Mouse (Mus musculus): ENCODE measurements around the gene Mfrp. TPM values are rescaled to one million over a fixed set of nuclear protein-coding genes. Genes with fewer than 3 reads are reported as not detected.

The Mfrp gene
- total and polyA plus RNA-seq, 3 experiments = 0.10 TPM; not detected in 2

- Histone ChIP-seq H3K4me1 (ENCODE audit: control insufficient read depth in 1 of 2, insufficient read depth in 2 of 2, low read length in 2 of 2) (peaks cover 0 to 4% of the 10 kb centered on the region in 2 experiments; a peak in 2 of 4 replicates), H3K9ac (ENCODE audit: control insufficient read depth, low read depth, low read length, poor library complexity, severe bottlenecking) (no peak overlapping the region), H3K79me2 (ENCODE audit: control insufficient read depth, insufficient read depth, low read length, poor library complexity) (no peaks in the 10 kb centered on the region), H3K4me3 (ENCODE audit: control insufficient read depth in 1 of 2, insufficient read depth in 1 of 2, low read depth in 2 of 2, low read length in 2 of 2) (no peak overlapping the region), H3K9me3 (replicated peaks; ENCODE audit: insufficient read depth, low read length) (no peaks in the 10 kb centered on the region), H3K27me3 (ENCODE audit: control insufficient read depth in 1 of 2, insufficient read depth in 2 of 2, low read length in 2 of 2) (no peaks in the 10 kb centered on the region), H3K27ac (ENCODE audit: control insufficient read depth, low read depth, low read length) (no peak overlapping the region), H3K36me3 (ENCODE audit: control insufficient read depth in 1 of 2, insufficient read depth in 2 of 2, low read length in 2 of 2) (peaks cover 0 to 3% of the 10 kb centered on the region in 2 experiments; a peak in 2 of 4 replicates)
- TF ChIP-seq E2F4 (IDR thresholded peaks at IDR 0.05; ENCODE audit: borderline replicate concordance, low read depth, low read length) (no peak), MAX (IDR thresholded peaks at IDR 0.05; ENCODE audit: low read length) (no peak), CHD1 (IDR thresholded peaks at IDR 0.05; ENCODE audit: low read depth, low read length) (no peak), HCFC1 (IDR thresholded peaks at IDR 0.05; ENCODE audit: low read depth, low read length) (no peak), ETS1 (IDR thresholded peaks at IDR 0.05; ENCODE audit: low read depth, low read length) (no peak), CTCF (IDR thresholded peaks at IDR 0.05 in 2 of 3, conservative IDR thresholded peaks at IDR 0.05 in 1 of 3; ENCODE audit: control insufficient read depth in 1 of 3, insufficient read depth in 1 of 3, low read depth in 2 of 3, low read length in 3 of 3, poor library complexity in 1 of 3, severe bottlenecking in 1 of 3) (peak; percentile 92 to 96 (median 94)), RCOR1 (IDR thresholded peaks at IDR 0.05; ENCODE audit: low read depth, low read length) (no peak), ZC3H11A (IDR thresholded peaks at IDR 0.05; ENCODE audit: low read depth, low read length) (peak; percentile 65), TCF12 (IDR thresholded peaks at IDR 0.05; ENCODE audit: low read depth, low read length) (no peak), NRF1 (IDR thresholded peaks at IDR 0.05; ENCODE audit: insufficient read depth, low read depth, low read length, poor library complexity, severe bottlenecking) (no peak), MAFK (IDR thresholded peaks at IDR 0.05; ENCODE audit: borderline replicate concordance, low read depth, low read length) (no peak), JUND (IDR thresholded peaks at IDR 0.05; ENCODE audit: low read depth, low read length) (no peak), MYB (IDR thresholded peaks at IDR 0.05; ENCODE audit: low read depth, low read length) (no peak), MAZ (IDR thresholded peaks at IDR 0.05; ENCODE audit: low read depth, low read length) (no peak), SMC3 (IDR thresholded peaks at IDR 0.05; ENCODE audit: low read depth, low read length) (peak; percentile 71), POLR2AphosphoS5 (IDR thresholded peaks at IDR 0.05; ENCODE audit: borderline replicate concordance, low read depth, low read length) (no peak), MYC (IDR thresholded peaks at IDR 0.05; ENCODE audit: low read depth, low read length) (no peak; the same call in 1 of the 2 replicates), MXI1 (IDR thresholded peaks at IDR 0.05; ENCODE audit: low read depth, low read length) (no peak), POLR2A (IDR thresholded peaks at IDR 0.05; ENCODE audit: control insufficient read depth in 1 of 2, insufficient read depth in 1 of 2, low read depth in 1 of 2, low read length in 2 of 2, poor library complexity in 1 of 2) (no peak), CHD2 (IDR thresholded peaks at IDR 0.05; ENCODE audit: low read length) (no peak), ZMIZ1 (IDR thresholded peaks at IDR 0.05; ENCODE audit: low read depth, low read length) (no peak), USF2 (IDR thresholded peaks at IDR 0.05; ENCODE audit: borderline replicate concordance in 1 of 2, insufficient read depth in 1 of 2, low read depth in 1 of 2, low read length in 2 of 2) (no peak), ZNF384 (IDR thresholded peaks at IDR 0.05; ENCODE audit: low read depth, low read length) (peak; percentile 52; the same call in 1 of the 2 replicates), RAD21 (IDR thresholded peaks at IDR 0.05; ENCODE audit: low read depth, low read length) (peak; percentile 79), GABPA (IDR thresholded peaks at IDR 0.05; ENCODE audit: low read depth, low read length) (no peak), USF1 (IDR thresholded peaks at IDR 0.05; ENCODE audit: low read depth, low read length) (no peak)
- DNase-seq (ENCODE audit: low read depth, low spot score) = peak; percentile 82
Observed at GRCm38 (mm10) chr9:44119011-44119410, 17.5 kb downstream of the Mfrp start.
